Comparison of ENCODE assay signal across 19 mouse cellular contexts in genomic region chr1:179220290-179220689, GRCm38 (mm10).
DNase-seq lines count a peak whose midpoint lies in the region; ATAC-seq and TF ChIP-seq lines count a peak whose summit lies in the region.
"Had no signal": no experiment of that assay in that cellular context is flagged by ENCODE, and none has a peak within 500 bp of the region (broad histone marks: within the 10 kb centered on the region; RNA-seq: fewer than 3 reads in every experiment).

No protein-coding gene starts in this region.

- intact Hi-C loops in heart, postnatal 14 days (cut with DNase I), result no loop called here

- H3K27ac ChIP-seq in liver, postnatal 0 days (ENCODE audit: low read depth), result no peak overlapping the region
- no peak overlapping the region for H3K27ac ChIP-seq in liver, embryonic 11.5 days (ENCODE audit: low read depth, low read length)
- H3K27ac ChIP-seq: embryonic facial prominence, embryonic 12.5 days; limb, embryonic 12.5 days; liver, embryonic 12.5 days; lung, embryonic 15.5 days; macrophage had no signal

- no peaks in the 10 kb centered on the region for H3K4me1 ChIP-seq in liver, postnatal 0 days (ENCODE audit: insufficient read depth)
- no peaks in the 10 kb centered on the region for H3K4me1 ChIP-seq in liver, embryonic 11.5 days (replicated peaks; ENCODE audit: control insufficient read depth, insufficient read depth, low read length)
- H3K4me1 ChIP-seq: liver, embryonic 12.5 days had no signal

- H3K4me2 ChIP-seq in liver, postnatal 0 days (ENCODE audit: low read depth, low read length), result no peak overlapping the region
- H3K4me2 ChIP-seq in liver, embryonic 11.5 days, result no peak overlapping the region
- H3K4me2 ChIP-seq: embryonic facial prominence, embryonic 12.5 days; limb, embryonic 12.5 days; liver, embryonic 12.5 days; lung, embryonic 15.5 days; midbrain, embryonic 11.5 days had no signal

- H3K4me3 ChIP-seq in liver, postnatal 0 days (ENCODE audit: low read depth, low read length), result no peak overlapping the region
- no peak overlapping the region for H3K4me3 ChIP-seq in liver, embryonic 11.5 days (ENCODE audit: low read depth, low read length)
- H3K4me3 ChIP-seq: embryonic facial prominence, embryonic 12.5 days; limb, embryonic 12.5 days; liver, embryonic 12.5 days; lung, embryonic 15.5 days had no signal

- no peak for ATAC-seq in liver, postnatal 0 days
- no peak for ATAC-seq in liver, embryonic 11.5 days (replicated peaks; ENCODE audit: low FRiP score)
- ATAC-seq in megakaryocyte progenitor cell, adult 5-6 weeks (replicated peaks; ENCODE audit: poor library complexity), result 0 out of 2 replicates have a peak, but pooled peaks have one; percentile 17
- ATAC-seq: hindbrain, embryonic 16.5 days; liver, embryonic 12.5 days had no signal

- no peak overlapping the region for H3K9ac ChIP-seq in liver, postnatal 0 days (replicated peaks)
- no peak overlapping the region for H3K9ac ChIP-seq in liver, embryonic 11.5 days (ENCODE audit: low read depth, low read length)
- H3K9ac ChIP-seq: embryonic facial prominence, embryonic 12.5 days; limb, embryonic 12.5 days; liver, embryonic 12.5 days; lung, embryonic 15.5 days had no signal

- 0 out of 2 replicates have a peak, but pooled peaks have one; percentile 4 for TF ChIP-seq CTCF in liver, postnatal 0 days (IDR thresholded peaks at IDR 0.05; ENCODE audit: low read depth)

- no peaks in the 10 kb centered on the region for H3K36me3 ChIP-seq in liver, postnatal 0 days (replicated peaks; ENCODE audit: insufficient read depth, low read length)
- no peaks in the 10 kb centered on the region for H3K36me3 ChIP-seq in liver, embryonic 11.5 days (ENCODE audit: control insufficient read depth, insufficient read depth, low read length)
- H3K36me3 ChIP-seq: embryonic facial prominence, embryonic 12.5 days; limb, embryonic 12.5 days; liver, embryonic 12.5 days; lung, embryonic 15.5 days had no signal

- no peaks in the 10 kb centered on the region for H3K27me3 ChIP-seq in liver, postnatal 0 days (ENCODE audit: insufficient read depth, low read length)
- H3K27me3 ChIP-seq in liver, embryonic 11.5 days (replicated peaks; ENCODE audit: control insufficient read depth, insufficient read depth, low read length), result no peaks in the 10 kb centered on the region
- H3K27me3 ChIP-seq: embryonic facial prominence, embryonic 12.5 days; limb, embryonic 12.5 days; liver, embryonic 12.5 days; lung, embryonic 15.5 days had no signal

- no peak for TF ChIP-seq EP300 in liver, postnatal 0 days (IDR thresholded peaks at IDR 0.05; ENCODE audit: low read depth)

- WGBS in liver, postnatal 0 days (ENCODE audit: insufficient replicate concordance), result 70% methylated on average over 1 of the region's 1 CpGs
- 38% methylated on average over 1 of the region's 1 CpGs for WGBS in liver, embryonic 11.5 days

- no peaks in the 10 kb centered on the region for H3K9me3 ChIP-seq in liver, postnatal 0 days (ENCODE audit: low read length)
- H3K9me3 ChIP-seq in liver, embryonic 11.5 days (ENCODE audit: control insufficient read depth, low read length), result no peaks in the 10 kb centered on the region
- H3K9me3 ChIP-seq: embryonic facial prominence, embryonic 12.5 days; limb, embryonic 12.5 days; liver, embryonic 12.5 days; lung, embryonic 15.5 days had no signal

- DNase-seq in heart, adult 11 months, result peak; percentile 24
- no peak for DNase-seq in heart, postnatal 14 days
- no peak for DNase-seq in liver, postnatal 0 days
- no peak for DNase-seq in liver, embryonic 11.5 days (ENCODE audit: low spot score)
- peak; percentile 24 for DNase-seq in ES-CJ7 (ENCODE audit: low read depth, low spot score)
- no peak for DNase-seq in embryo, embryonic 10.5 days (ENCODE audit: low spot score)
- DNase-seq: adrenal gland, postnatal 10 days; cerebellum, adult 2 months; gastrocnemius, postnatal 36 days; heart, postnatal 36 days; kidney, adult 11 months had no signal

Comparison
In these comparisons a context has a peak if more than half of its experiments do, and no peak if none do; other contexts are left out.
1. DNase-seq: peak in heart, adult 11 months (single experiment) and ES-CJ7 (single experiment); none in heart, postnatal 14 days (0 of 2), liver, postnatal 0 days (single experiment), liver, embryonic 11.5 days (single experiment) and embryo, embryonic 10.5 days (single experiment).